8 mouse cellular contexts compared by ENCODE assay signal in genomic region chr5:73293458-73293827, GRCm38 (mm10). TPM values are rescaled to one million over a fixed set of nuclear protein-coding genes. Genes with fewer than 3 reads are reported as not detected.
DNase-seq lines count a peak whose midpoint lies in the region; ATAC-seq and TF ChIP-seq lines count a peak whose summit lies in the region.

No protein-coding gene starts in this region.

- peak overlapping the region; percentile 84 for H3K27ac ChIP-seq in liver, embryonic 11.5 days (ENCODE audit: low read depth, low read length)
- H3K27ac ChIP-seq in thymus, adult 2 months (ENCODE audit: control insufficient read depth, insufficient read depth, low read length): no peak overlapping the region

- peak overlapping the region; percentile 92 for H3K4me3 ChIP-seq in liver, embryonic 11.5 days (ENCODE audit: low read depth, low read length)
- H3K4me3 ChIP-seq in thymus, adult 2 months (ENCODE audit: control insufficient read depth, insufficient read depth, low read length): no peak overlapping the region

- no peak for ATAC-seq in liver, embryonic 11.5 days (replicated peaks; ENCODE audit: low FRiP score)
- ATAC-seq in cerebellum, adult (ENCODE audit: insufficient number of reproducible peaks, low FRiP score, low TSS enrichment): no peak

- peak overlapping the region; percentile 90 for H3K9ac ChIP-seq in liver, embryonic 11.5 days (ENCODE audit: low read depth, low read length)

- H3K36me3 ChIP-seq in liver, embryonic 11.5 days (ENCODE audit: control insufficient read depth, insufficient read depth, low read length): peaks cover 16% of the 10 kb centered on the region
- H3K36me3 ChIP-seq in thymus, adult 2 months (ENCODE audit: control insufficient read depth, insufficient read depth, low read length): peaks cover 12% of the 10 kb centered on the region; the same call in 1 of the 2 replicates

- no peak for TF ChIP-seq POLR2A in thymus, adult 2 months (IDR thresholded peaks at IDR 0.05; ENCODE audit: control insufficient read depth, extremely low read depth, insufficient read depth, low read length, poor library complexity)

- H3K27me3 ChIP-seq in liver, embryonic 11.5 days (replicated peaks; ENCODE audit: control insufficient read depth, insufficient read depth, low read length): no peaks in the 10 kb centered on the region
- no peaks in the 10 kb centered on the region for H3K27me3 ChIP-seq in thymus, adult 2 months (ENCODE audit: control insufficient read depth, insufficient read depth, low read length)

- peak; percentile 27 for DNase-seq in cerebellum, adult 9-10 months
- DNase-seq in cerebellum, postnatal 4 days (ENCODE audit: low spot score in 2 of 2): no peak
- DNase-seq in thymus, postnatal 0 days (ENCODE audit: low spot score): peak; percentile 13
- no peak for DNase-seq in thymus, postnatal 25 days
- no peak for DNase-seq in liver, embryonic 11.5 days (ENCODE audit: low spot score)
- DNase-seq in right cerebral cortex, postnatal 14 days: no peak
- no peak for DNase-seq in thymus, adult 2 months

- peak overlapping the region; percentile 87 for H3K4me2 ChIP-seq in liver, embryonic 11.5 days

- no peaks in the 10 kb centered on the region for H3K9me3 ChIP-seq in liver, embryonic 11.5 days (ENCODE audit: control insufficient read depth, low read length)

- WGBS in liver, embryonic 11.5 days: 8% methylated on average over 8 of the region's 8 CpGs
- 5% methylated on average over 8 of the region's 8 CpGs for WGBS in thymus, adult 2 months

- H3K4me1 ChIP-seq in liver, embryonic 11.5 days (replicated peaks; ENCODE audit: control insufficient read depth, insufficient read depth, low read length): peaks cover 11% of the 10 kb centered on the region
- no peaks in the 10 kb centered on the region for H3K4me1 ChIP-seq in thymus, adult 2 months (replicated peaks; ENCODE audit: control insufficient read depth, insufficient read depth, low read length)

- TF ChIP-seq CTCF in thymus, adult 2 months (IDR thresholded peaks at IDR 0.05; ENCODE audit: borderline replicate concordance, control insufficient read depth, extremely low read depth, insufficient read depth, low read length, poor library complexity): no peak

RNA-seq across cellular contexts. Expression of gene Ociad1, which starts 0.9 kb away (rescaled TPM):
- 216 and 233 TPM in 2 replicates for polyA plus RNA-seq in thymus, postnatal 0 days (2015; fragmentation: Nextera tagmentation; extraction: Ambion mirVana)
- 170 and 171 TPM in 2 replicates for polyA plus RNA-seq in liver, embryonic 11.5 days (2014; fragmentation: Nextera tagmentation; extraction: Ambion mirVana)
- 72.5 and 73.3 TPM in 2 replicates for polyA plus RNA-seq in thymus, adult 2 months (2012; rRNA removed)

RNA-seq across cellular contexts. Expression of gene Fryl, which starts 37.0 kb away (rescaled TPM):
- polyA plus RNA-seq in thymus, postnatal 0 days (2015; fragmentation: Nextera tagmentation; extraction: Ambion mirVana): 46.9 and 63.2 TPM in 2 replicates
- polyA plus RNA-seq in liver, embryonic 11.5 days (2014; fragmentation: Nextera tagmentation; extraction: Ambion mirVana): 35.4 and 39.7 TPM in 2 replicates
- 107 and 147 TPM in 2 replicates for polyA plus RNA-seq in thymus, adult 2 months (2012; rRNA removed)

RNA-seq across cellular contexts. Expression of gene Ociad2, which starts 47.4 kb away (rescaled TPM):
- polyA plus RNA-seq in thymus, postnatal 0 days (2015; fragmentation: Nextera tagmentation; extraction: Ambion mirVana): 55.6 and 57.7 TPM in 2 replicates
- polyA plus RNA-seq in liver, embryonic 11.5 days (2014; fragmentation: Nextera tagmentation; extraction: Ambion mirVana): 5.1 and 7.0 TPM in 2 replicates
- polyA plus RNA-seq in thymus, adult 2 months (2012; rRNA removed): 2.6 and 3.1 TPM in 2 replicates

Comparison
In these comparisons a context has a peak if more than half of its experiments do, and no peak if none do; other contexts are left out.
1. DNase-seq: peak in cerebellum, adult 9-10 months (single experiment) and thymus, postnatal 0 days (single experiment); none in cerebellum, postnatal 4 days (0 of 2), thymus, postnatal 25 days (single experiment), liver, embryonic 11.5 days (single experiment), right cerebral cortex, postnatal 14 days (single experiment) and thymus, adult 2 months (single experiment).